Mouse (Mus musculus): ENCODE measurements around the gene Myt1l. TPM values are rescaled to one million over a fixed set of nuclear protein-coding genes. Genes with fewer than 3 reads are reported as not detected.

Myt1l gene
- polyA plus RNA-seq, 1 experiment from 2014 or later: 1.9 TPM

DNA sequence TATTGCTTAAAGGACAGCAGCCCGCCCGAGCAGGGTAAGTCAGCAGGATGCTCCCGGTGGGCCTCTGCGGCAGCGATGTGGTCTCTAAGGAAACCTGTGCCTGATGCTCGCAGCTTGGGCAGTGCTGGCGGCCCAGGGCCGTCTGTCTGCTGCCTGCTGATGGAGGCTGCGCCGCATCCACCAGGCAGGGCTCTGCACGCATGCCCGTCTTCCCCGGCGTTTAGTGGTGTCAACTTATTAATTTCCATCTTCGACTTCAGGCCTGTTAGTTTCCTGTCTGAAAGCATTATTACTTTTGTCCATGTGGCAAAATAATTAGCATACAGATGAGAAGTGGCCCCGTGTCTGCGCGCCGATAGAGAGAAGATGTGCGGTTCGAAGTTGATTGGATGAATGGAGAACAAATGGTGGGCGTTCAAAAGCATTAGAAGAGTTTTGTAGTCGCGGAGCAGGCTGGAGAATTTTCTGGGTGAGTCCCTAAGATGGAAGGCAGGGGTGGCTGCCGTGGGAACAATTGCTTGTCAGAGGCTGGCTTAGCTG lies 6.6 kb downstream of the Myt1l start:
- WGBS: 2% methylated on average over 25 of the region's 25 CpGs

GRCm38 (mm10) chr12:29537916-29538315 lies 9.7 kb downstream of the Myt1l start:
- H3K36me3 ChIP-seq (ENCODE audit: control insufficient read depth, insufficient read depth, low read length): no peaks in the 10 kb centered on the region
- peaks cover 24% of the 10 kb centered on the region for H3K27me3 ChIP-seq (ENCODE audit: control insufficient read depth, insufficient read depth, low read length)
- H3K4me2 ChIP-seq (ENCODE audit: low read depth, low read length): no peak overlapping the region
- 67% methylated on average over 5 of the region's 5 CpGs for WGBS
- no peaks in the 10 kb centered on the region for H3K4me1 ChIP-seq (ENCODE audit: control insufficient read depth, insufficient read depth, low read length)
- no peak overlapping the region for H3K9ac ChIP-seq (ENCODE audit: low read length)
- H3K27ac ChIP-seq (ENCODE audit: low read length): no peak overlapping the region
- ATAC-seq (ENCODE audit: insufficient read depth, low FRiP score): no peak
- no peak overlapping the region for H3K4me3 ChIP-seq (replicated peaks; ENCODE audit: low read length)
- no peaks in the 10 kb centered on the region for H3K9me3 ChIP-seq (replicated peaks; ENCODE audit: control insufficient read depth, low read length)

More for the DNA sequence above, 6.6 kb downstream of the Myt1l start:
- ATAC-seq (ENCODE audit: insufficient read depth, low FRiP score): no peak
- Histone ChIP-seq H3K36me3 (ENCODE audit: control insufficient read depth, insufficient read depth, low read length) (no peaks in the 10 kb centered on the region), H3K27ac (ENCODE audit: low read length) (no peak overlapping the region), H3K4me3 (replicated peaks; ENCODE audit: low read length) (no peak overlapping the region), H3K27me3 (ENCODE audit: control insufficient read depth, insufficient read depth, low read length) (peaks cover 24% of the 10 kb centered on the region), H3K9ac (ENCODE audit: low read length) (no peak overlapping the region), H3K4me1 (ENCODE audit: control insufficient read depth, insufficient read depth, low read length) (no peaks in the 10 kb centered on the region), H3K4me2 (ENCODE audit: low read depth, low read length) (0 out of 2 replicates have a peak overlapping the region, but pooled peaks have one; percentile 3), H3K9me3 (replicated peaks; ENCODE audit: control insufficient read depth, low read length) (no peaks in the 10 kb centered on the region)

GRCm38 (mm10) chr12:29538456-29538855 lies 10.3 kb downstream of the Myt1l start:
- Histone ChIP-seq H3K9ac (ENCODE audit: low read length) (no peak overlapping the region), H3K9me3 (replicated peaks; ENCODE audit: control insufficient read depth, low read length) (no peaks in the 10 kb centered on the region), H3K4me1 (ENCODE audit: control insufficient read depth, insufficient read depth, low read length) (no peaks in the 10 kb centered on the region), H3K4me2 (ENCODE audit: low read depth, low read length) (no peak overlapping the region), H3K27ac (ENCODE audit: low read length) (no peak overlapping the region), H3K36me3 (ENCODE audit: control insufficient read depth, insufficient read depth, low read length) (no peaks in the 10 kb centered on the region), H3K4me3 (replicated peaks; ENCODE audit: low read length) (no peak overlapping the region), H3K27me3 (ENCODE audit: control insufficient read depth, insufficient read depth, low read length) (peaks cover 19% of the 10 kb centered on the region)
- WGBS: 73% methylated on average over 11 of the region's 11 CpGs
- ATAC-seq (ENCODE audit: insufficient read depth, low FRiP score): no peak

DNA sequence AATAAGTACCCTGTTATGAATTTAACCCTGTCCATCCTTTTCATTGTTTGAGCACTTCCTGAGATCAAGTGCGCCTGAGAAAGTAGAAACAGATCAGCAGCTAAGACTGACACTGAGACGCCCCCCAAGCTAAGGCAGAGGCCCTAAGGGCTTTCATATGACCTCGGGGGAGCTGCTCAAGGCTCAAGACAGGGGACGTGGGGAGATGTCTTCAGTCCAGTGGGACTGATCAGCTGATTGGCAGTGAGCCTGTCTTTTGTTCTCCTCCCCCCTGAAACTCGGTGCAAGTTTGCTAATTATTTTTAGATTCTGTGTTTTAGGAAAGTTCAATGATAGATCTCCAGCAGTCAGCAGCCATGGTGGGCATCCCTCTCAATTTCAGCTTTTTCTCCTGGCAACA lies 10.9 kb downstream of the Myt1l start:
- Histone ChIP-seq H3K4me2 (ENCODE audit: low read depth, low read length) (no peak overlapping the region), H3K4me1 (ENCODE audit: control insufficient read depth, insufficient read depth, low read length) (no peaks in the 10 kb centered on the region), H3K27ac (ENCODE audit: low read length) (no peak overlapping the region), H3K9ac (ENCODE audit: low read length) (no peak overlapping the region), H3K27me3 (ENCODE audit: control insufficient read depth, insufficient read depth, low read length) (peaks cover 13% of the 10 kb centered on the region), H3K4me3 (replicated peaks; ENCODE audit: low read length) (no peak overlapping the region), H3K36me3 (ENCODE audit: control insufficient read depth, insufficient read depth, low read length) (no peaks in the 10 kb centered on the region), H3K9me3 (replicated peaks; ENCODE audit: control insufficient read depth, low read length) (no peaks in the 10 kb centered on the region)
- ATAC-seq (ENCODE audit: insufficient read depth, low FRiP score): no peak
- WGBS: 51% methylated on average over 5 of the region's 5 CpGs

DNA sequence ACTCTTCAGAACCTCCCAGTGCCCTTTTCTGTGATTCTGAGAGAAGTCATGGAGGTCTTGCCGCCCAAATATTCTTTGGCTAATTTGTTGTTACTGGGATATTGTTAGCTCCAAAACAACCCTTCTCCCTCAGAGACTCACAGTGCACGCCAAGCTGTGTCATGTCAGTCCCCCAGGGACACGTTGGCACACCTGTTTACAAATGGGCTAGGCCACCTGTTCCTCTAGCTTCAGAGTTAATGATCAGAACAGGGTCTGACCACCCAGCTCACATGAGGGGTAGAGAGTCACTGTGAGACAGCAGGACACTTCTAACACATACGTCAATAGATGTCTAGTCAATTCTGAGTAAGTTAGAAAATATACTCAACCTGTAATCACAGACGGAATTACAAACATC lies 12.6 kb downstream of the Myt1l start:
- Histone ChIP-seq H3K27ac (ENCODE audit: low read length) (no peak overlapping the region), H3K27me3 (ENCODE audit: control insufficient read depth, insufficient read depth, low read length) (peaks cover 5% of the 10 kb centered on the region), H3K4me3 (replicated peaks; ENCODE audit: low read length) (no peak overlapping the region), H3K9me3 (replicated peaks; ENCODE audit: control insufficient read depth, low read length) (no peaks in the 10 kb centered on the region), H3K4me1 (ENCODE audit: control insufficient read depth, insufficient read depth, low read length) (no peaks in the 10 kb centered on the region), H3K9ac (ENCODE audit: low read length) (no peak overlapping the region), H3K36me3 (ENCODE audit: control insufficient read depth, insufficient read depth, low read length) (no peaks in the 10 kb centered on the region), H3K4me2 (ENCODE audit: low read depth, low read length) (no peak overlapping the region)
- no peak for ATAC-seq (ENCODE audit: insufficient read depth, low FRiP score)
- 74% methylated on average over 5 of the region's 5 CpGs for WGBS

- no peak for ATAC-seq (ENCODE audit: insufficient read depth, low FRiP score)
- Histone ChIP-seq H3K9ac (ENCODE audit: low read length) (no peak overlapping the region), H3K4me2 (ENCODE audit: low read depth, low read length) (no peak overlapping the region), H3K27ac (ENCODE audit: low read length) (no peak overlapping the region), H3K36me3 (ENCODE audit: control insufficient read depth, insufficient read depth, low read length) (no peaks in the 10 kb centered on the region), H3K4me1 (ENCODE audit: control insufficient read depth, insufficient read depth, low read length) (no peaks in the 10 kb centered on the region), H3K9me3 (replicated peaks; ENCODE audit: control insufficient read depth, low read length) (no peaks in the 10 kb centered on the region), H3K27me3 (ENCODE audit: control insufficient read depth, insufficient read depth, low read length) (no peaks in the 10 kb centered on the region), H3K4me3 (replicated peaks; ENCODE audit: low read length) (no peak overlapping the region)
- WGBS: 32% methylated on average over 3 of the region's 3 CpGs
Observed at GRCm38 (mm10) chr12:29546073-29546472, 17.9 kb downstream of the Myt1l start.

DNA sequence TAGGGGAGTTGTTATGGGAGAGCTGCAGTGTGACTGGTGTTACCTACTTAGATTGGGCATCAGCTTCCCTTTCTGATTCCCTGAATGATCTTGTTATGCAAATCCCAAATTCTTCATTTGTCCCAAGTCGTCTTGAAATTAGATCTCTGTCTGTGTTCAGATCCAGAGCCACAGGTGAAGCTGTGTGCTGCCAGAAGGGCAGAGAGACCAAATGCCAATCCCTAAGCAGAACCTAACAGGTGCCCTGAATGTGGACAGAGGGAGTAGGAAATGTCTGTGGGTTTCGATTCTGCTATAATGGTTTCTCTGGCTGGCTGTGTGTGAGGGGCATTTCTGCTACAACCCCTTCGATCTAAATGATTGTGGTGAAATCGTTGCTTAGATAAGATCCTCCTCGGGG lies 18.9 kb downstream of the Myt1l start:
- H3K9me3 ChIP-seq (replicated peaks; ENCODE audit: control insufficient read depth, low read length): no peaks in the 10 kb centered on the region
- no peaks in the 10 kb centered on the region for H3K27me3 ChIP-seq (ENCODE audit: control insufficient read depth, insufficient read depth, low read length)
- H3K4me1 ChIP-seq (ENCODE audit: control insufficient read depth, insufficient read depth, low read length): no peaks in the 10 kb centered on the region
- H3K4me2 ChIP-seq (ENCODE audit: low read depth, low read length): no peak overlapping the region
- no peak overlapping the region for H3K27ac ChIP-seq (ENCODE audit: low read length)
- H3K36me3 ChIP-seq (ENCODE audit: control insufficient read depth, insufficient read depth, low read length): no peaks in the 10 kb centered on the region
- H3K4me3 ChIP-seq (replicated peaks; ENCODE audit: low read length): no peak overlapping the region
- 64% methylated on average over 5 of the region's 5 CpGs for WGBS
- no peak overlapping the region for H3K9ac ChIP-seq (ENCODE audit: low read length)
- ATAC-seq (ENCODE audit: insufficient read depth, low FRiP score): no peak

DNA sequence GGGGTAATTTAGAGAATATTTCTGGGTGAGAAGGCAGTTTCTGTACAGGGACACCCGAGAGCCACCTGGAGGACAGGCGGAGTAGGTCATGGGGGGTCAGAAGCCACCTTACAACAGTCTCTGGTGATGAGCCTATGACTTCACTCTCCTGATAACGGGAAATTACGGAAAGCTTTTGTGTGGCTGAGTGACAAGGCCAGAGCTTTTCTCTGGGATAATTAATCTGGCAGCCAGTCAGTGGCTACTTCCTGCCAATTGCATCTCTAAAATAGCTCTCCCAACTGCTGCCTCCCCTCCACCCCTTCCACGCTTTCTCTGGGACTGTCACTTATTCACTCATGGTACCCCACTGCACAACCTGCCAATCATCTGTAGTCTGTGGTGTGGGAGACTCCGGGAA lies 19.6 kb downstream of the Myt1l start:
- no peak for ATAC-seq (ENCODE audit: insufficient read depth, low FRiP score)
- Histone ChIP-seq H3K4me3 (replicated peaks; ENCODE audit: low read length) (no peak overlapping the region), H3K4me2 (ENCODE audit: low read depth, low read length) (no peak overlapping the region), H3K27me3 (ENCODE audit: control insufficient read depth, insufficient read depth, low read length) (no peaks in the 10 kb centered on the region), H3K9me3 (replicated peaks; ENCODE audit: control insufficient read depth, low read length) (no peaks in the 10 kb centered on the region), H3K9ac (ENCODE audit: low read length) (no peak overlapping the region), H3K4me1 (ENCODE audit: control insufficient read depth, insufficient read depth, low read length) (no peaks in the 10 kb centered on the region), H3K36me3 (ENCODE audit: control insufficient read depth, insufficient read depth, low read length) (no peaks in the 10 kb centered on the region), H3K27ac (ENCODE audit: low read length) (no peak overlapping the region)
- WGBS: 64% methylated on average over 6 of the region's 6 CpGs

DNA sequence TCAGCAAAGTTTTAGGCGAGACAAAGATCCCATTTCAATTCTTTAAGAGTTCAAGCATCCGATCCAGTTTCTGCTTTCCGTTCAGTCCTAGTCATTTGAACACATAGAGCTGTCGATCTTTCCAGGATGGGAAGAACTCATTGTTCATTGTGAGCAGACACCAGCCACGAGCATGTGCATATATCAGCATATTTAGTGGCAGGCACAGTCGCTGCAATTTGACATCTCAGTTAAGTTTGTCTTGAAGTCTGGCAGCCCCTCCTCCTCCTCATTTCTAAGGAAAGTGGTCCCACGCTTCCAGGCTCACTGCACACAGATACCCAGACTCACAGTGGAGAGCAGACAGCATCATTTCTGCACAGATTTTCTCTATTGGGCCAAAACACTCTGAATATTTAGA lies 25.0 kb downstream of the Myt1l start:
- WGBS: 64% methylated on average over 7 of the region's 7 CpGs
- no peaks in the 10 kb centered on the region for H3K36me3 ChIP-seq (ENCODE audit: control insufficient read depth, insufficient read depth, low read length)
- H3K9me3 ChIP-seq (replicated peaks; ENCODE audit: control insufficient read depth, low read length): no peaks in the 10 kb centered on the region
- no peak overlapping the region for H3K27ac ChIP-seq (ENCODE audit: low read length)
- no peak for ATAC-seq (ENCODE audit: insufficient read depth, low FRiP score)
- H3K27me3 ChIP-seq (ENCODE audit: control insufficient read depth, insufficient read depth, low read length): no peaks in the 10 kb centered on the region
- no peak overlapping the region for H3K4me3 ChIP-seq (replicated peaks; ENCODE audit: low read length)
- H3K9ac ChIP-seq (ENCODE audit: low read length): no peak overlapping the region
- H3K4me1 ChIP-seq (ENCODE audit: control insufficient read depth, insufficient read depth, low read length): no peaks in the 10 kb centered on the region
- H3K4me2 ChIP-seq (ENCODE audit: low read depth, low read length): no peak overlapping the region

- H3K27me3 ChIP-seq (ENCODE audit: control insufficient read depth, insufficient read depth, low read length): no peaks in the 10 kb centered on the region
- no peak for ATAC-seq (ENCODE audit: insufficient read depth, low FRiP score)
- H3K4me2 ChIP-seq (ENCODE audit: low read depth, low read length): no peak overlapping the region
- WGBS: 84% methylated on average over 4 of the region's 4 CpGs
- H3K36me3 ChIP-seq (ENCODE audit: control insufficient read depth, insufficient read depth, low read length): no peaks in the 10 kb centered on the region
- no peak overlapping the region for H3K9ac ChIP-seq (ENCODE audit: low read length)
- H3K27ac ChIP-seq (ENCODE audit: low read length): no peak overlapping the region
- H3K4me3 ChIP-seq (replicated peaks; ENCODE audit: low read length): no peak overlapping the region
- H3K9me3 ChIP-seq (replicated peaks; ENCODE audit: control insufficient read depth, low read length): no peaks in the 10 kb centered on the region
- no peaks in the 10 kb centered on the region for H3K4me1 ChIP-seq (ENCODE audit: control insufficient read depth, insufficient read depth, low read length)
Observed at GRCm38 (mm10) chr12:29555718-29556117, 27.5 kb downstream of the Myt1l start.

All from stomach, embryonic 16.5 days (tissue).